Mouse (Mus musculus): ENCODE results near the gene Slc30a2. TPM values are rescaled to one million over a fixed set of nuclear protein-coding genes. Genes with fewer than 3 reads are reported as not detected.

Slc30a2 gene
- polyA plus RNA-seq, 1 experiment from 2014 or later, result 0.14 TPM

- no peaks in the 10 kb centered on the region for H3K36me3 ChIP-seq
- WGBS, result 92% methylated on average over 6 of the region's 6 CpGs
- no peak overlapping the region for H3K9ac ChIP-seq (replicated peaks)
- H3K4me1 ChIP-seq, result peaks cover 13% of the 10 kb centered on the region
- H3K9me3 ChIP-seq (replicated peaks), result no peaks in the 10 kb centered on the region
- ATAC-seq (ENCODE audit: low FRiP score), result no peak
- H3K27me3 ChIP-seq (replicated peaks), result peaks cover 4% of the 10 kb centered on the region
- H3K27ac ChIP-seq (replicated peaks), result no peak overlapping the region
- no peak overlapping the region for H3K4me3 ChIP-seq (replicated peaks)
- no peak overlapping the region for H3K4me2 ChIP-seq
Measured at GRCm38 (mm10) chr4:134350641-134351040, 7.7 kb downstream of the Slc30a2 start.

- no peak overlapping the region for H3K9ac ChIP-seq (replicated peaks)
- no peak for ATAC-seq (ENCODE audit: low FRiP score)
- H3K9me3 ChIP-seq (replicated peaks), result no peaks in the 10 kb centered on the region
- no peaks in the 10 kb centered on the region for H3K36me3 ChIP-seq
- H3K4me3 ChIP-seq (replicated peaks), result no peak overlapping the region
- H3K27me3 ChIP-seq (replicated peaks), result no peaks in the 10 kb centered on the region
- no peak overlapping the region for H3K27ac ChIP-seq (replicated peaks)
- H3K4me2 ChIP-seq, result no peak overlapping the region
- 51% methylated on average over 18 of the region's 18 CpGs for WGBS
- H3K4me1 ChIP-seq, result peaks cover 13% of the 10 kb centered on the region
Measured at GRCm38 (mm10) chr4:134351329-134352260, 8.6 kb downstream of the Slc30a2 start.

GRCm38 (mm10) chr4:134352261-134352707 lies 9.3 kb downstream of the Slc30a2 start:
- ATAC-seq (ENCODE audit: low FRiP score), result no peak
- no peak overlapping the region for H3K27ac ChIP-seq (replicated peaks)
- H3K27me3 ChIP-seq (replicated peaks), result peaks cover 2% of the 10 kb centered on the region; the same call in 1 of the 2 replicates
- WGBS, result 52% methylated on average over 12 of the region's 12 CpGs
- no peak overlapping the region for H3K9ac ChIP-seq (replicated peaks)
- H3K9me3 ChIP-seq (replicated peaks), result no peaks in the 10 kb centered on the region
- no peak overlapping the region for H3K4me2 ChIP-seq
- H3K4me3 ChIP-seq (replicated peaks), result no peak overlapping the region
- H3K36me3 ChIP-seq, result no peaks in the 10 kb centered on the region
- H3K4me1 ChIP-seq, result peaks cover 17% of the 10 kb centered on the region

GRCm38 (mm10) chr4:134352929-134353328 lies 9.9 kb downstream of the Slc30a2 start:
- Histone ChIP-seq H3K36me3 (no peaks in the 10 kb centered on the region), H3K9ac (replicated peaks) (no peak overlapping the region), H3K4me1 (peaks cover 21% of the 10 kb centered on the region), H3K4me2 (no peak overlapping the region), H3K4me3 (replicated peaks) (no peak overlapping the region), H3K27ac (replicated peaks) (no peak overlapping the region), H3K9me3 (replicated peaks) (no peaks in the 10 kb centered on the region), H3K27me3 (replicated peaks) (peaks cover 5% of the 10 kb centered on the region; the same call in 1 of the 2 replicates)
- WGBS, result 61% methylated on average over 7 of the region's 7 CpGs
- ATAC-seq (ENCODE audit: low FRiP score), result no peak

GRCm38 (mm10) chr4:134353527-134354409 lies 10.8 kb downstream of the Slc30a2 start:
- no peak overlapping the region for H3K27ac ChIP-seq (replicated peaks)
- 74% methylated on average over 5 of the region's 5 CpGs for WGBS
- H3K27me3 ChIP-seq (replicated peaks), result peaks cover 5% of the 10 kb centered on the region; the same call in 1 of the 2 replicates
- H3K4me2 ChIP-seq, result no peak overlapping the region
- no peaks in the 10 kb centered on the region for H3K9me3 ChIP-seq (replicated peaks)
- ATAC-seq (ENCODE audit: low FRiP score), result no peak
- H3K4me3 ChIP-seq (replicated peaks), result no peak overlapping the region
- no peaks in the 10 kb centered on the region for H3K36me3 ChIP-seq
- peaks cover 21% of the 10 kb centered on the region for H3K4me1 ChIP-seq
- no peak overlapping the region for H3K9ac ChIP-seq (replicated peaks)

- Histone ChIP-seq H3K9me3 (replicated peaks) (no peaks in the 10 kb centered on the region), H3K27ac (replicated peaks) (no peak overlapping the region), H3K4me1 (peaks cover 21% of the 10 kb centered on the region), H3K27me3 (replicated peaks) (peaks cover 5% of the 10 kb centered on the region; the same call in 1 of the 2 replicates), H3K36me3 (no peaks in the 10 kb centered on the region), H3K4me2 (no peak overlapping the region), H3K9ac (replicated peaks) (no peak overlapping the region), H3K4me3 (replicated peaks) (no peak overlapping the region)
- ATAC-seq (ENCODE audit: low FRiP score), result no peak
- WGBS, result 53% methylated on average over 16 of the region's 16 CpGs
Measured at GRCm38 (mm10) chr4:134355841-134356452, 13.0 kb downstream of the Slc30a2 start.

GRCm38 (mm10) chr4:134356591-134357460 lies 13.8 kb downstream of the Slc30a2 start:
- H3K9ac ChIP-seq (replicated peaks), result peak overlapping the region; percentile 29
- no peaks in the 10 kb centered on the region for H3K9me3 ChIP-seq (replicated peaks)
- peaks cover 17% of the 10 kb centered on the region for H3K4me1 ChIP-seq
- H3K27ac ChIP-seq (replicated peaks), result no peak overlapping the region
- peaks cover 5% of the 10 kb centered on the region; the same call in 1 of the 2 replicates for H3K27me3 ChIP-seq (replicated peaks)
- H3K36me3 ChIP-seq, result no peaks in the 10 kb centered on the region
- H3K4me3 ChIP-seq (replicated peaks), result peak overlapping the region; percentile 13
- peak; percentile 23; the same call in 1 of the 2 replicates for ATAC-seq (ENCODE audit: low FRiP score)
- WGBS, result 20% methylated on average over 22 of the region's 22 CpGs
- H3K4me2 ChIP-seq, result peak overlapping the region; percentile 50

- Histone ChIP-seq H3K27me3 (replicated peaks) (peaks cover 5% of the 10 kb centered on the region; the same call in 1 of the 2 replicates), H3K9ac (replicated peaks) (peak overlapping the region; percentile 29), H3K4me1 (peaks cover 11% of the 10 kb centered on the region), H3K4me2 (peak overlapping the region; percentile 50), H3K9me3 (replicated peaks) (no peaks in the 10 kb centered on the region), H3K4me3 (replicated peaks) (peak overlapping the region; percentile 13), H3K27ac (replicated peaks) (no peak overlapping the region), H3K36me3 (no peaks in the 10 kb centered on the region)
- no peak; the same call in 1 of the 2 replicates for ATAC-seq (ENCODE audit: low FRiP score)
- WGBS, result 40% methylated on average over 17 of the region's 17 CpGs
Measured at GRCm38 (mm10) chr4:134357461-134357771, 14.4 kb downstream of the Slc30a2 start.

- Histone ChIP-seq H3K9me3 (replicated peaks) (no peaks in the 10 kb centered on the region), H3K27ac (replicated peaks) (no peak overlapping the region), H3K4me1 (peaks cover 13% of the 10 kb centered on the region), H3K36me3 (no peaks in the 10 kb centered on the region), H3K4me3 (replicated peaks) (no peak overlapping the region), H3K9ac (replicated peaks) (no peak overlapping the region), H3K27me3 (replicated peaks) (peaks cover 9% of the 10 kb centered on the region; the same call in 1 of the 2 replicates), H3K4me2 (no peak overlapping the region)
- WGBS, result 91% methylated on average over 6 of the region's 6 CpGs
- no peak for ATAC-seq (ENCODE audit: low FRiP score)
Measured at GRCm38 (mm10) chr4:134359649-134360048, 16.7 kb downstream of the Slc30a2 start.

- peaks cover 9% of the 10 kb centered on the region; the same call in 1 of the 2 replicates for H3K27me3 ChIP-seq (replicated peaks)
Measured at GRCm38 (mm10) chr4:134361215-134361614, 18.2 kb downstream of the Slc30a2 start.

More at GRCm38 (mm10) chr4:134361215-134361614, 18.2 kb downstream of the Slc30a2 start:
- H3K4me2 ChIP-seq, result no peak overlapping the region
- no peak overlapping the region for H3K4me3 ChIP-seq (replicated peaks)
- H3K9me3 ChIP-seq (replicated peaks), result no peaks in the 10 kb centered on the region
- ATAC-seq (ENCODE audit: low FRiP score), result no peak
- WGBS, result 41% methylated on average over 5 of the region's 5 CpGs
- no peaks in the 10 kb centered on the region for H3K36me3 ChIP-seq
- H3K4me1 ChIP-seq, result peaks cover 13% of the 10 kb centered on the region
- no peak overlapping the region for H3K9ac ChIP-seq (replicated peaks)
- no peak overlapping the region for H3K27ac ChIP-seq (replicated peaks)

All from neural tube, embryonic 15.5 days (tissue).